Mouse (Mus musculus): ENCODE results near the gene Tbc1d5.

The Tbc1d5 gene

DNA sequence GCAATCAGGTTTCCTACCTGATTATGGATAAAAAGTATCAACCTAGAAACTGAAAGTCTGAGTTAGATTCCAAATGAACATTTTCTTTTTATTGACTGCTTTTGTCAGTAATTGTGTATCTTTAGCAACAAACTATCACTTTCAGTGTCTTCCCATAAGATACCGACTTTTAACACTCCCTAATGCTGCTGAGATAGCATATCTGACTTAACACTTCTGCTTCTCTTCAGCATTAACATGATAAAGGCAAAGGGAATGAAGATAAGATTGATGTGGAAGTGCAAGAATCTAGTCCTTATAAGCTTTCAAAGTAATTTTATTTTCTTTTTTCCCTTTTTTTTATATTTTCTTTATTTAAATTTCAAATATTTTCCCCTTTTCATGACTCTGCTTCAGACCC is 138.3 kb downstream of the Tbc1d5 start:
- DNase-seq: no peak

- no peak for DNase-seq
Measured at GRCm38 (mm10) chr17:51023227-51023626, 155.9 kb downstream of the Tbc1d5 start.

DNA sequence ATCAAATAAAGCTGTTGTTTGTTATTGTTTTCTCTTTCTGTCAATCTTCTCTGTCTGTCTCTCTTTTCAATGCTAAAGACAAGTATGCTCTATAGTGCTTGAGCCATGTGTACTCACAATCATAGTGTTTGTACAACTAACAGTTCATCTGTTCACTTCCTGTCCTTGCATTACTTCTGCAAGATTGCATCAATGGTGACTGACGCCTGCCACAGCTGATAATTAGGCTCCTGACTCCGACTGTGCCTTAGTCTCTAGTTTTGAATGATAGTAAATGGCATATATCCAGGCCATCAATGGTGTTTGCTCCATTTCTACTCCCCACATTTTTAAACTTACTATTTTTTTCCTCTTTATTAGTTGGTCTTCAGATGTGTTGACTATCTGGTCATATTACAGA is 162.8 kb downstream of the Tbc1d5 start:
- no peak for DNase-seq

- DNase-seq: no peak
Measured at GRCm38 (mm10) chr17:51013908-51014307, 165.2 kb downstream of the Tbc1d5 start.

GRCm38 (mm10) chr17:51003179-51003578 is 176.0 kb downstream of the Tbc1d5 start:
- DNase-seq: no peak

GRCm38 (mm10) chr17:50998216-50998615 is 180.9 kb downstream of the Tbc1d5 start:
- DNase-seq: peak in 1 of 2 experiments; percentile 14

- DNase-seq: peak; percentile 79
Measured at GRCm38 (mm10) chr17:50993294-50993993, 185.7 kb downstream of the Tbc1d5 start.

DNA sequence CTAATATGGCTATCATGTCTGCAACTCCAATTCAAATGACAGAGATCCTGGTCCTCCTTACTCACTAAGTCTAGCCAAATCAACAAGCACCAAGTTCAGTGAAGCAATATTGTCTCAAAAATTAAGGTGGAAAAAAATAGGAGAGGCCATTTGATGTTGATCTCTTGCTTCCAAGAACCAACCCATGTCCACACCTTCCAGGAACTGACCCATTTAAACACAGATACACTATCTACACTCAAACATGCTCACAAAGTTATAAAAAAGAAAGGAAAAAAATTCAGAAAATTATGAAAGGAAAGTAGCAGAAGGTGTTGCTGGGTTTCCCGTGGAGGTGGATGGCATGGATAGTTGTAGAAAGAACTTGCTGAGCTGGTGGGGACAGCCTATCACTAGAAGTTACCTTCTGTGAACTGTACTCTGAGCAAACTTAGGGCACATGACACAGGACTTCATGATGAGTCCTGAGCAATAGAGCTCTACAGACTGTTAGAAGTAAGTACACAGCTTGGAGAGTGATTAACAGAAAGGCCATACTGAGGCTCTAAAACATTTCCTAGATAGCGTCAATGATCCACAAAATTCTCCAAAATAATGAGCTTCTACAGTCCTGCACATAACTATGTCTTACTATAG is 188.3 kb downstream of the Tbc1d5 start:
- no peak for DNase-seq

DNA sequence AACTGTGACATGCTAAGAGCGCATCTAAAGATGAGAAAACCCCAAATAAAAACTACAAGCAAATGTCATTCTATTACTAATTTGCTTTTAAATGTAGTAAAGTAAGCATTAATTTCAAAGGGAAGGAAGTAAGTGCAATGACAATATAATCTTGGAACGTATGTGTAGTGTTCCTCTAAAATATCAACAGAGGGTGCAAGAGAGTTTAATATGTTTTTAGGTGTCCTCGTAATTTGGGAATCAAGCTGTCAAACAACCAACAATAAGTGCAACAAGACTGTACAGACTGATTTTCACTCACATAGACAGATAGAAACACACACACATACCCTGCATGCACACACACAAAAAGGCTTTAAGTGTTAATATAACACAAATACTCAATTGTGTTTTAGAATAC is 191.2 kb downstream of the Tbc1d5 start:
- DNase-seq: no peak

DNA sequence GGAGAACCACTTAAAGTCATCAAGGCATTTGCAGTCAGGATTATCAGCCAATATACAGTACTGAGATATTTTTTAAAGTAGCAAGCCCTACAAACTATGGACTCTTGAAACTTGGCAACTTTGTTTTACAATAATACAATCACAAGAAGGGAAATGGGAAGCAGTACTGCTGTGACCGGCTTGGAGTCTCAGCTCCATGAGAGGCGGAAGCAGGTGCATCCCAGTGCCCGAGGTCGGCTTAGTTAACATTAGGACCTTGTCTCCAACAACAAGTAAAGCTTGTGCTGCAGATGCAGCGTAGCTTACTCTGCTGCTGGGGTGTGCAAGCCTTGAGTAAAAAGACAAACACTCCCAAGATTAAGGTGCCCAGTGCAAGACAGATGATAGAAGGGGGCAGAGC is 197.2 kb downstream of the Tbc1d5 start:
- no peak for DNase-seq

GRCm38 (mm10) chr17:50972142-50972541 is 207.0 kb downstream of the Tbc1d5 start:
- no peak for DNase-seq

DNA sequence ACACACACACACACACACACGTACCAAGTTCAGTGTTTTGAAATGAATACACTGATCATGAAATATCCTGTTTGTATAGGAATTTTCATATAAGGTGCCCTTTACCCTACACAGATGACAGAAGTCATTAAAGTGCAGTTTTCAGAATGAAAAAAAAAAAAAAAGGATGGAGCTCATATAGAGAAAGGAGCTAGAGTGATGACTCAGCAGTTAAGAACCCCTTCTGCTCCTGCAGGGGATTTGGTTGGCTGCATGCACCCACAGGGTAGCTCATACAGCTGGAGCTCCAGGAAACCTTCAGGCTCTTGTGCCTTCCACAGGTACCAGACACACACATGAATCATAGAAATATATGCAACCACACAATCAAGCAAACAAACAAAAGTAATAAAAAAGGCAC is 213.0 kb downstream of the Tbc1d5 start:
- no peak for DNase-seq

GRCm38 (mm10) chr17:50954313-50954712 is 224.8 kb downstream of the Tbc1d5 start:
- DNase-seq: no peak

GRCm38 (mm10) chr17:50922308-50922707 is 256.8 kb downstream of the Tbc1d5 start:
- DNase-seq: no peak

- no peak for DNase-seq
Measured at GRCm38 (mm10) chr17:50915216-50915615, 263.9 kb downstream of the Tbc1d5 start.

GRCm38 (mm10) chr17:50908568-50909335 is 270.4 kb downstream of the Tbc1d5 start:
- DNase-seq: no peak

DNA sequence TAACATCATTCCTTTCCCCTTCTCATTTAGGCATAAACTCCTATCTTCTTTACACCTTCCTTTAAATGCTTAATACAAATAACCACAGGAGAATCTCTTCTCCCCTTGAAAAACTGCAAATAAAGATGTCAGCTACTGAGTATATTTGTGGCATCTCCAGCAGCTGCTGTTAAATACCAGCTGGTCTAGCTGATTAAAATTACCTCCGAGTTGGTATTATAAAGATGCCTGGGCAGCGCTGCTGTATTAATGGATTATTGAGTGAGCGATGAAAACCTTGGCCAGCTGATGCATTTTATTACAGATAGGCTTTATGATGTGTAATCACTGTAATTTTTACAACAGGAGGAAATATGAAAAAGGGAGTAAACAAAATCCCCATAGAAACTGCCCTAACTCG is 271.0 kb downstream of the Tbc1d5 start:
- DNase-seq: no peak

DNA sequence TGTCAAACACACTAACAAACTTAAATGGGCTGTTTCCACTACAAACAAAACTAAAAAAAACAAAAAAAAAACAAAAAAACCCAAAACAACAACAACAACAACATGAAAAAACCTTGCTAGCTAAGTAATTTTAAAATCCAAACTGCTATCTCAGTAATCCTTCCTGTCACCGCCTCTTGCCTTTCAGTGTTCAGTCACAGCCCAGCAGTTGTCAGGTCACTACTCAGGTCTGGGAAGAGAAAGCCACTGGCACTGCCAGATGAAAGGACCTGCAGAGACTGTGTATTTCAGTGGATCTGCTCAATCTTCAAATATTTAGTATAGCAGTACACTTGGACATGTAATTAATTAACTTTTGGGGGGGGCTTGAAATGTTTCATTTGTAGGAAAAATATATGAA is 272.5 kb downstream of the Tbc1d5 start:
- DNase-seq: no peak

GRCm38 (mm10) chr17:50904463-50904862 is 274.7 kb downstream of the Tbc1d5 start:
- DNase-seq: no peak

GRCm38 (mm10) chr17:50897867-50898266 is 281.3 kb downstream of the Tbc1d5 start:
- DNase-seq: no peak

DNA sequence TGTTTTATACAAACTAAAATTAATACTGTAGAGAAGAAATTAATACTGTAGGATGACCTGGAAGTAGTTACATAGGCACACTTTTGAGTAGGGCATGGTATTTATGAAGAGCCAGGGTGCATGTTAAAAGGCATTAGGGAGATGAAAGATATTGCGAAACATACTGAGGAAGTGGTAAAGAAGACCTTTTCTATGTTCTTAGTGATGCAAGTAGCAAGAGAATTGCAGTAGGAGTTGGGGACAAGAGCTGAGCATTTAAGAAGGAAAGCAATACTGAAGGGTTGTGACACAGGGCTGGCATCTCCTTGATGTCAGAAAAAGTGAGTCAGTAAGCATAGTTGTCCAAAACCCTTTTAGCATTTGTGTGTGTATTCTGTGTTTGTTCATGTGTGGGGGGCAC is 289.7 kb downstream of the Tbc1d5 start:
- DNase-seq: no peak

- DNase-seq: no peak
Measured at GRCm38 (mm10) chr17:50879910-50880309, 299.2 kb downstream of the Tbc1d5 start.

GRCm38 (mm10) chr17:50876451-50876850 is 302.7 kb downstream of the Tbc1d5 start:
- DNase-seq: no peak

- DNase-seq: no peak
Measured at GRCm38 (mm10) chr17:50874067-50874466, 305.1 kb downstream of the Tbc1d5 start.
